Mouse (Mus musculus) thymus, adult 2 months (tissue): Measurements from ENCODE around the gene Grasp. TPM values are rescaled to one million over a fixed set of nuclear protein-coding genes. Genes with fewer than 3 reads are reported as not detected.

Experiments used
- DNase-seq: peaks from one replicate; pipeline ENCODE4 v3.0.0; 2021
- H3K27ac ChIP-seq: fragments of 200-500 bp; 2 replicates; pipeline ENCODE4 v1.5.1; 2012; ENCODE audit warnings: low read length, control low read depth; ENCODE audit not compliant: control insufficient read depth, insufficient read depth
- H3K27me3 ChIP-seq: fragments of 200-500 bp; 2 replicates; pipeline ENCODE4 v1.6.1; 2012; ENCODE audit warnings: mild to moderate bottlenecking, low read length, moderate library complexity, mixed read lengths; ENCODE audit not compliant: control insufficient read depth, insufficient read depth
- H3K36me3 ChIP-seq: fragments of 200-500 bp; 2 replicates; pipeline ENCODE4 v1.6.1; 2012; ENCODE audit warnings: mild to moderate bottlenecking, low read length, moderate library complexity; ENCODE audit not compliant: control insufficient read depth, insufficient read depth
- H3K4me1 ChIP-seq: fragments of 200-500 bp; replicated peaks from 2 replicates; pipeline ENCODE4 v1.6.1; 2012; ENCODE audit warnings: low read length; ENCODE audit not compliant: control insufficient read depth, insufficient read depth
- H3K4me3 ChIP-seq: fragments of 200-500 bp; 2 replicates; pipeline ENCODE4 v1.5.1; 2012; ENCODE audit warnings: mild to moderate bottlenecking, low read length, control low read depth, moderate library complexity; ENCODE audit not compliant: control insufficient read depth, insufficient read depth
- CTCF ChIP-seq: fragments of 200-500 bp; IDR thresholded peaks from 2 replicates; pipeline ENCODE4 v1.5.1; 2012; ENCODE audit warnings: mild to moderate bottlenecking, control low read depth, low read length, moderate library complexity, borderline replicate concordance; ENCODE audit not compliant: control insufficient read depth, poor library complexity, insufficient read depth; ENCODE audit errors: extremely low read depth
- POLR2A ChIP-seq: fragments of 200-500 bp; IDR thresholded peaks from 2 replicates; pipeline ENCODE4 v1.6.1; 2012; ENCODE audit warnings: mild to moderate bottlenecking, low read length, control low read depth, moderate library complexity; ENCODE audit not compliant: control insufficient read depth, poor library complexity, insufficient read depth; ENCODE audit errors: extremely low read depth
- WGBS: fragments of 180-500 bp; shearing (Covaris S2); methylation state at CpG from one replicate; pipeline ENCODE4 v1.1.7; 2018; 5-methylcytosine and 5-hydroxymethylcytosine counted together
- polyA plus RNA-seq: library from polyadenylated mRNA; depleted of rRNA; stranded (reverse); fragments of >200 nt; gene quantifications from 2 replicates; pipeline ENCODE4 v1.2.3, GENCODE M21; 2012

Grasp gene
- polyA plus RNA-seq, 1 experiment = 10.2 TPM

GRCm38 (mm10) chr15:101187907-101188306 lies 36.1 kb upstream of the Grasp start:
- Histone ChIP-seq H3K4me3 (no peak overlapping the region), H3K27me3 (no peaks in the 10 kb centered on the region), H3K36me3 (no peaks in the 10 kb centered on the region), H3K27ac (no peak overlapping the region), H3K4me1 (peaks cover 11% of the 10 kb centered on the region)
- no peak for DNase-seq
- WGBS = 59% methylated on average over 5 of the region's 5 CpGs
- TF ChIP-seq CTCF (no peak), POLR2A (no peak)

- WGBS = 74% methylated on average over 10 of the region's 10 CpGs
- DNase-seq = no peak
- H3K4me1 ChIP-seq = peaks cover 13% of the 10 kb centered on the region
- no peak overlapping the region for H3K4me3 ChIP-seq
- H3K27ac ChIP-seq = peak overlapping the region; percentile 26; the same call in 1 of the 2 replicates
- H3K36me3 ChIP-seq = 0 out of 2 replicates have a peak, but pooled peaks cover 3% of the 10 kb centered on the region
- H3K27me3 ChIP-seq = no peaks in the 10 kb centered on the region
- no peak for TF ChIP-seq POLR2A
- TF ChIP-seq CTCF = no peak
Observed at GRCm38 (mm10) chr15:101189981-101190761, 33.8 kb upstream of the Grasp start.

- H3K27ac ChIP-seq = no peak overlapping the region
- no peaks in the 10 kb centered on the region for H3K27me3 ChIP-seq
- TF ChIP-seq CTCF = no peak
- H3K4me1 ChIP-seq = peaks cover 15% of the 10 kb centered on the region
- WGBS = 35% methylated on average over 5 of the region's 5 CpGs
- H3K36me3 ChIP-seq = 0 out of 2 replicates have a peak, but pooled peaks cover 3% of the 10 kb centered on the region
- DNase-seq = no peak
- H3K4me3 ChIP-seq = no peak overlapping the region
Observed at GRCm38 (mm10) chr15:101190762-101191150, 33.2 kb upstream of the Grasp start.

GRCm38 (mm10) chr15:101191459-101192259 lies 32.3 kb upstream of the Grasp start:
- H3K27ac ChIP-seq = peak overlapping the region; percentile 14; the same call in 1 of the 2 replicates
- H3K27me3 ChIP-seq = no peaks in the 10 kb centered on the region
- H3K36me3 ChIP-seq = 0 out of 2 replicates have a peak, but pooled peaks cover 3% of the 10 kb centered on the region
- WGBS = 88% methylated on average over 13 of the region's 13 CpGs
- H3K4me1 ChIP-seq = peaks cover 15% of the 10 kb centered on the region
- TF ChIP-seq CTCF = no peak
- DNase-seq = no peak
- H3K4me3 ChIP-seq = no peak overlapping the region

GRCm38 (mm10) chr15:101192260-101192640 lies 31.7 kb upstream of the Grasp start:
- no peaks in the 10 kb centered on the region for H3K27me3 ChIP-seq
- TF ChIP-seq POLR2A (no peak), CTCF (no peak)
- no peak overlapping the region for H3K27ac ChIP-seq
- DNase-seq = no peak
- WGBS = 72% methylated on average over 7 of the region's 7 CpGs
- peaks cover 15% of the 10 kb centered on the region for H3K4me1 ChIP-seq
- 0 out of 2 replicates have a peak, but pooled peaks cover 3% of the 10 kb centered on the region for H3K36me3 ChIP-seq
- H3K4me3 ChIP-seq = no peak overlapping the region

- no peak overlapping the region for H3K4me3 ChIP-seq
- WGBS = 93% methylated on average over 7 of the region's 7 CpGs
- H3K27me3 ChIP-seq = no peaks in the 10 kb centered on the region
- H3K27ac ChIP-seq = no peak overlapping the region
- TF ChIP-seq CTCF (no peak), POLR2A (no peak)
- no peak for DNase-seq
- H3K4me1 ChIP-seq = peaks cover 15% of the 10 kb centered on the region
- H3K36me3 ChIP-seq = 0 out of 2 replicates have a peak, but pooled peaks cover 3% of the 10 kb centered on the region
Observed at GRCm38 (mm10) chr15:101192651-101193050, 31.3 kb upstream of the Grasp start.
